Mouse (Mus musculus): Measurements from ENCODE around the gene Rftn2.

GRCm38 (mm10) chr1:55130943-55131401 lies 95.6 kb downstream of the Rftn2 start, which contains the start of gene Mob4:
- no peak for TF ChIP-seq CTCF (IDR thresholded peaks at IDR 0.05; ENCODE audit: control insufficient read depth, insufficient read depth, insufficient replicate concordance, low read depth, low read length)
- TF ChIP-seq POLR2A (IDR thresholded peaks at IDR 0.05; ENCODE audit: control insufficient read depth, low read depth, low read length), result peak; percentile 93
